Mouse (Mus musculus): ENCODE measurements around the gene Acoxl.

- TF ChIP-seq CTCF (IDR thresholded peaks at IDR 0.05; ENCODE audit: borderline replicate concordance, insufficient read depth, low read depth, low read length) = no peak
- TF ChIP-seq POLR2A (IDR thresholded peaks at IDR 0.05; ENCODE audit: borderline replicate concordance, insufficient read depth, low read length) = no peak
Measured at GRCm38 (mm10) chr2:128156067-128156462, 317.4 kb downstream of the Acoxl start.
